Mouse (Mus musculus): ENCODE measurements around the gene Ehd2.

GRCm38 (mm10) chr7:15921796-15922195, 45.6 kb downstream of the Ehd2 start:
- no peak for TF ChIP-seq TAL1 (IDR thresholded peaks at IDR 0.05; ENCODE audit: low read length)
- TF ChIP-seq GATA1 (IDR thresholded peaks at IDR 0.05; ENCODE audit: low read length) = no peak

Data from erythroblast, embryonic 14.5 days (primary cell).